Mouse (Mus musculus) liver, embryonic 14.5 days (tissue): Measurements from ENCODE around the gene Agrp. TPM values are rescaled to one million over a fixed set of nuclear protein-coding genes. Genes with fewer than 3 reads are reported as not detected.

ENCODE experiments used
- ATAC-seq: fragments of 200-750 bp; cut with Nextera tagmentation; 2 replicates; pipeline ENCODE4 v1.8.0; 2017; ENCODE audit warnings: moderate number of reproducible peaks, mild to moderate bottlenecking, moderate library complexity; ENCODE audit not compliant: insufficient read depth
- DNase-seq, 3 experiments: peaks; one replicate each; pipeline ENCODE4 v3.0.0-alpha.2; 2012 to 2013; ENCODE audit warnings: low read depth in 3 of 3, low spot score in 3 of 3
- H3K27ac ChIP-seq: fragments of 300-500 bp; sonication (generic); 2 replicates; pipeline ENCODE4 v1.5.1; 2014; ENCODE audit warnings: moderate library complexity, mild to moderate bottlenecking, control low read depth, inconsistent platforms
- H3K27me3 ChIP-seq: fragments of 300-500 bp; sonication (generic); 2 replicates; pipeline ENCODE4 v1.6.1; 2014; ENCODE audit warnings: mild to moderate bottlenecking, low read length, moderate library complexity; ENCODE audit not compliant: control insufficient read depth, insufficient read depth
- H3K36me3 ChIP-seq: fragments of 300-500 bp; sonication (generic); replicated peaks from 2 replicates; pipeline ENCODE4 v1.6.1; 2014; ENCODE audit warnings: low read depth; ENCODE audit not compliant: control insufficient read depth, insufficient read depth
- H3K4me1 ChIP-seq, 2 experiments: fragments of 200-500 bp in 1 of 2; fragments of 300-500 bp in 1 of 2; sonication (generic) in 1 of 2; replicated peaks; 2 replicates each; pipeline ENCODE4 v1.6.1; 2012 to 2014; ENCODE audit warnings: antibody characterized with exemption in 1 of 2, inconsistent platforms in 1 of 2, low read length in 1 of 2; ENCODE audit not compliant: control insufficient read depth in 2 of 2, insufficient read depth in 2 of 2
- H3K4me2 ChIP-seq: fragments of 300-500 bp; sonication (generic); 2 replicates; pipeline ENCODE4 v1.6.1; 2014; ENCODE audit warnings: low read depth, mild to moderate bottlenecking, control low read depth, moderate library complexity
- H3K4me3 ChIP-seq, 2 experiments: fragments of 200-500 bp in 1 of 2; fragments of 300-500 bp in 1 of 2; sonication (generic) in 1 of 2; 2 replicates each; pipeline ENCODE4 v1.5.1; 2012 to 2014; ENCODE audit warnings: low read depth in 2 of 2, low read length in 2 of 2, mild to moderate bottlenecking in 2 of 2, control low read depth in 1 of 2, inconsistent platforms in 1 of 2, moderate library complexity in 1 of 2; ENCODE audit not compliant: insufficient read depth in 1 of 2
- H3K9ac ChIP-seq: fragments of 300-500 bp; sonication (generic); replicated peaks from 2 replicates; pipeline ENCODE4 v1.6.1; 2014; ENCODE audit warnings: mild to moderate bottlenecking, control low read depth, moderate library complexity
- H3K9me3 ChIP-seq: fragments of 300-500 bp; sonication (generic); 2 replicates; pipeline ENCODE4 v1.6.1; 2016; ENCODE audit warnings: low read length, mixed read lengths; ENCODE audit not compliant: control insufficient read depth
- CTCF ChIP-seq: IDR thresholded peaks from 2 replicates; pipeline ENCODE4 v1.5.1; 2016; ENCODE audit warnings: antibody characterized with exemption, low read depth, control low read depth
- EP300 ChIP-seq: IDR thresholded peaks from 2 replicates; pipeline ENCODE4 v1.6.1; 2016; ENCODE audit warnings: antibody characterized with exemption, low read depth
- WGBS: fragments of 180-500 bp; shearing (Covaris S2); extraction: QIAGEN DNeasy Blood & Tissue Kit; methylation state at CpG from one replicate; pipeline ENCODE4 v1.1.7; 2014; ENCODE audit not compliant: insufficient replicate concordance; 5-methylcytosine and 5-hydroxymethylcytosine counted together
- polyA plus RNA-seq, 2 experiments: library from polyadenylated mRNA; depleted of rRNA in 1 of 2; stranded (reverse) in 1 of 2; unstranded in 1 of 2; fragments of >200 nt; fragmentation: Nextera tagmentation in 1 of 2; extraction: Ambion mirVana in 1 of 2; gene quantifications; 2 replicates each; pipeline versions ENCODE4 v1.2.1 to v1.2.3; 2012 to 2014

Agrp gene
- polyA plus RNA-seq, 2 experiments: 0.27 TPM; not detected in 1

GRCm38 (mm10) chr8:105613830-105614511, 23.2 kb downstream of the Agrp start:
- H3K9me3 ChIP-seq: no peaks in the 10 kb centered on the region
- H3K4me1 ChIP-seq: peaks cover 16 to 27% of the 10 kb centered on the region in 2 experiments
- H3K36me3 ChIP-seq: no peaks in the 10 kb centered on the region; the same call in 1 of the 2 replicates
- H3K9ac ChIP-seq: no peak overlapping the region
- H3K27ac ChIP-seq: no peak overlapping the region
- DNase-seq: no peak
- no peaks in the 10 kb centered on the region for H3K27me3 ChIP-seq
- TF ChIP-seq CTCF (no peak), EP300 (no peak)
- H3K4me3 ChIP-seq: peak overlapping the region; percentile 39 to 51
- peak; percentile 19; the same call in 1 of the 2 replicates for ATAC-seq
- H3K4me2 ChIP-seq: peak overlapping the region; percentile 64
- 22% methylated on average over 50 of the region's 50 CpGs for WGBS

GRCm38 (mm10) chr8:105613037-105613436, 24.2 kb downstream of the Agrp start:
- no peaks in the 10 kb centered on the region; the same call in 1 of the 2 replicates for H3K36me3 ChIP-seq
- no peak for ATAC-seq
- WGBS: 8% methylated on average over 20 of the region's 20 CpGs

GRCm38 (mm10) chr8:105611836-105612235, 25.4 kb downstream of the Agrp start:
- DNase-seq (no peak), ATAC-seq (no peak)
- no peak overlapping the region for H3K9ac ChIP-seq
- no peak overlapping the region for H3K27ac ChIP-seq
- H3K36me3 ChIP-seq: no peaks in the 10 kb centered on the region
- peaks cover 29 to 44% of the 10 kb centered on the region in 2 experiments for H3K4me1 ChIP-seq
- no peak overlapping the region for H3K4me2 ChIP-seq
- H3K4me3 ChIP-seq: no peak overlapping the region
- no peaks in the 10 kb centered on the region for H3K27me3 ChIP-seq
- 77% methylated on average over 9 of the region's 9 CpGs for WGBS
- no peak for TF ChIP-seq CTCF
- TF ChIP-seq EP300: no peak
- no peaks in the 10 kb centered on the region for H3K9me3 ChIP-seq

More at GRCm38 (mm10) chr8:105613037-105613436, 24.2 kb downstream of the Agrp start:
- no peak for TF ChIP-seq EP300
- Histone ChIP-seq H3K4me3 (peak overlapping the region in 1 of 2 experiments; percentile 6; a peak in 2 of 4 replicates), H3K9me3 (no peaks in the 10 kb centered on the region), H3K4me2 (peak overlapping the region; percentile 64), H3K27ac (no peak overlapping the region), H3K9ac (no peak overlapping the region), H3K4me1 (peaks cover 22 to 34% of the 10 kb centered on the region in 2 experiments), H3K27me3 (no peaks in the 10 kb centered on the region)
- no peak for DNase-seq

GRCm38 (mm10) chr8:105609771-105610170, 27.4 kb downstream of the Agrp start:
- DNase-seq: no peak
- Histone ChIP-seq H3K4me3 (no peak overlapping the region), H3K27me3 (no peaks in the 10 kb centered on the region), H3K9ac (0 out of 2 replicates have a peak overlapping the region, but pooled peaks have one; percentile 18), H3K36me3 (no peaks in the 10 kb centered on the region), H3K4me2 (peak overlapping the region; percentile 51), H3K9me3 (no peaks in the 10 kb centered on the region), H3K27ac (peak overlapping the region; percentile 48), H3K4me1 (peaks cover 39 to 51% of the 10 kb centered on the region in 2 experiments)
- WGBS: 5% methylated on average over 4 of the region's 4 CpGs
- no peak for TF ChIP-seq CTCF
- TF ChIP-seq EP300: no peak
- ATAC-seq: no peak

- ATAC-seq (peak; percentile 59), DNase-seq (peak; percentile 50 to 64 (median 55))
- WGBS: 6% methylated on average over 2 of the region's 2 CpGs
- H3K27me3 ChIP-seq: no peaks in the 10 kb centered on the region
- H3K27ac ChIP-seq: peak overlapping the region; percentile 48
- TF ChIP-seq EP300 (peak; percentile 96), CTCF (no peak)
- no peaks in the 10 kb centered on the region for H3K36me3 ChIP-seq
- H3K9ac ChIP-seq: 0 out of 2 replicates have a peak overlapping the region, but pooled peaks have one; percentile 18
- H3K9me3 ChIP-seq: no peaks in the 10 kb centered on the region
- H3K4me1 ChIP-seq: peaks cover 43 to 56% of the 10 kb centered on the region in 2 experiments
- H3K4me3 ChIP-seq: no peak overlapping the region
- peak overlapping the region; percentile 51 for H3K4me2 ChIP-seq
Measured at GRCm38 (mm10) chr8:105609355-105609754, 27.8 kb downstream of the Agrp start.
